In the genomic region with DNA sequence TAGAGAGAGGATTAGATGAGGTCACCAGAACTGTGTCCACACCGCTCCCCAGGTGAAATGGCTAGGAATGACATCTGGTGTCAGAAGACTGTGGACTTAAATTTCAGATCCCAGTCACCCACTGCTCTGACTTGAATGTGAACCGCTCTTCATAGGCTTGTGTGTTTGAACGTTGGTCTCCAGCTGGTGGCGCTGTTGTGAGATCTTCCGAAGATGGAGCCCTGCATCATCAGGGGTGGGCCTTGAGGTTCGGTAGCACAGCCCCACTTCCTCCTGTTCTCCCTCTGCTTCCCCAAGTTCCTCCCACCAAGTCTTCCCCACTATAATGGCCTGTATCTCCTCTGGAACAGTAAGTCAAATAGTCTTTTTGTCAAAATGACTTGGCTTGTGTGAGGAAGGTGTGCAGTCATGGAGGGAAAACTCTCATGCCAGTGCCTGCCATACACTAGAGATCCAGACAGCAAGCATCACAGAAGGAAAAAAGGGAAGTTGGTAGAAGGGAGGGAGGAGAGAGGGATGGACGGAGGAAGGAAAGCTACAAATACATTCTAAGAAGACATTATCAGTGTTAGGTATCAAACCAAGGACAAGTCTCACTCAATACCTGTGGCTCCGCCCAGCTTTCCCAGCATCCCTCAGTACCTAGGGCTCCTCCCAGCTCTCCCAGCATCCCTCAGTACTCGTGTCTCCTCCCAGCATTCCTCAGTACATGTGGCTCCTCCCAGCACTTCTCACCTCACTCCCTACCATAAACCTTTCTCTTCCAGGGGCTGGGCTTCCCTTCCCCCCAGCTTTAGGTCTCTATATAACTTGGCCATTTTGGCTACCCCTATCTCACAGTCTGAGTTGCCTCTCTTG, we compare ENCODE assay signal across 9 mouse cellular contexts.
DNase-seq lines count a peak whose midpoint lies in the region; TF ChIP-seq lines count a peak whose summit lies in the region.
"Had no signal": no experiment of that assay in that cellular context is flagged by ENCODE, and none has a peak within 500 bp of the region (broad histone marks: within the 10 kb centered on the region; RNA-seq: fewer than 3 reads in every experiment).

No protein-coding gene starts in this region.

- H3K4me3 ChIP-seq in kidney, adult 2 months (ENCODE audit: insufficient read depth, low read depth, low read length), result no peak overlapping the region
- H3K4me3 ChIP-seq in E14TG2a.4 (replicated peaks; ENCODE audit: low read length), result no peak overlapping the region
- H3K4me3 ChIP-seq: neural tube, embryonic 12.5 days had no signal

- peak overlapping the region; percentile 40; the same call in 1 of the 2 replicates for H3K27ac ChIP-seq in kidney, adult 2 months (ENCODE audit: insufficient read depth, low read depth, low read length)
- H3K27ac ChIP-seq: neural tube, embryonic 12.5 days had no signal

- TF ChIP-seq CTCF in kidney, adult 2 months (conservative IDR thresholded peaks at IDR 0.05; ENCODE audit: insufficient read depth, insufficient read length, low read depth, low read length), result peak; percentile 25; the same call in 1 of the 2 replicates
- TF ChIP-seq CTCF in E14TG2a.4 (conservative IDR thresholded peaks at IDR 0.05; ENCODE audit: low read length), result 0 out of 2 replicates have a peak, but pooled peaks have one; percentile 3

- no peak for DNase-seq in kidney, adult 2 months
- DNase-seq in kidney, postnatal 14 days, result no peak
- peak; percentile 33 to 34 for DNase-seq in cerebellum, postnatal 36 days
- peak; percentile 29 to 73 for DNase-seq in spleen, postnatal 4 days (ENCODE audit: low spot score in 2 of 2)
- DNase-seq in left cerebral cortex, postnatal 10 days (ENCODE audit: extremely low spot score in 1 of 2, low spot score in 2 of 2), result no peak
- no peak for DNase-seq in embryo, embryonic 11 days
- no peak for DNase-seq in urinary bladder, adult 2 months (ENCODE audit: low spot score)

- TF ChIP-seq POLR2A in kidney, adult 2 months (IDR thresholded peaks at IDR 0.05; ENCODE audit: low read depth, low read length), result no peak

- WGBS in kidney, adult 2 months, result 85% methylated on average over 9 of the region's 9 CpGs

- peaks cover 10% of the 10 kb centered on the region; the same call in 1 of the 2 replicates for H3K4me1 ChIP-seq in kidney, adult 2 months (ENCODE audit: control insufficient read depth, insufficient read depth, low read length)
- H3K4me1 ChIP-seq in E14TG2a.4 (replicated peaks; ENCODE audit: low read depth, low read length), result peaks cover 12% of the 10 kb centered on the region; the same call in 1 of the 2 replicates
- H3K4me1 ChIP-seq: neural tube, embryonic 12.5 days had no signal

- intact Hi-C loops in left cerebral cortex, postnatal 10 days (cut with DNase I), result no loop called here

- no peaks in the 10 kb centered on the region for H3K27me3 ChIP-seq in kidney, adult 2 months (replicated peaks; ENCODE audit: control insufficient read depth, insufficient read depth, low read length)
- peaks cover 11% of the 10 kb centered on the region for H3K27me3 ChIP-seq in E14TG2a.4 (ENCODE audit: insufficient read depth, low read length)
- H3K27me3 ChIP-seq: neural tube, embryonic 12.5 days had no signal

- H3K9me3 ChIP-seq in E14TG2a.4 (ENCODE audit: low read length), result peaks cover 18% of the 10 kb centered on the region
- H3K9me3 ChIP-seq: neural tube, embryonic 12.5 days had no signal

- H3K36me3 ChIP-seq in kidney, adult 2 months (ENCODE audit: control insufficient read depth, insufficient read depth, low read length), result no peaks in the 10 kb centered on the region
- no peaks in the 10 kb centered on the region for H3K36me3 ChIP-seq in E14TG2a.4 (ENCODE audit: insufficient read depth, low read length)
- H3K36me3 ChIP-seq: neural tube, embryonic 12.5 days had no signal

Comparison
In these comparisons a context has a peak if more than half of its experiments do, and no peak if none do; other contexts are left out.
1. DNase-seq: peak in cerebellum, postnatal 36 days (2 of 2) and spleen, postnatal 4 days (2 of 2); none in kidney, adult 2 months (single experiment), kidney, postnatal 14 days (single experiment), left cerebral cortex, postnatal 10 days (0 of 2), embryo, embryonic 11 days (single experiment) and urinary bladder, adult 2 months (single experiment).